Mouse (Mus musculus) midbrain, embryonic 15.5 days (tissue): ENCODE data around the gene Fgfr2. TPM values are rescaled to one million over a fixed set of nuclear protein-coding genes. Genes with fewer than 3 reads are reported as not detected.
A peak's percentile ranks its signal among the peaks of the same experiment; 100 is the strongest.

Experiments
- ATAC-seq: fragments of 200-750 bp; cut with Nextera tagmentation; replicated peaks from 2 replicates; pipeline ENCODE4 v1.8.0; 2017; ENCODE audit warnings: moderate TSS enrichment
- H3K27ac ChIP-seq: fragments of 300-500 bp; sonication (generic); 2 replicates; pipeline ENCODE4 v1.5.1; 2015; ENCODE audit warnings: mild to moderate bottlenecking, inconsistent platforms
- H3K27me3 ChIP-seq: fragments of 300-500 bp; sonication (generic); replicated peaks from 2 replicates; pipeline ENCODE4 v1.6.1; 2015; ENCODE audit warnings: inconsistent platforms
- H3K36me3 ChIP-seq: fragments of 300-500 bp; sonication (generic); replicated peaks from 2 replicates; pipeline ENCODE4 v1.6.1; 2015; ENCODE audit warnings: inconsistent platforms
- H3K4me1 ChIP-seq: fragments of 300-500 bp; sonication (generic); 2 replicates; pipeline ENCODE4 v1.6.1; 2015; ENCODE audit warnings: inconsistent platforms
- H3K4me2 ChIP-seq: fragments of 300-500 bp; sonication (generic); 2 replicates; pipeline ENCODE4 v1.6.1; 2015; ENCODE audit warnings: inconsistent platforms, mild to moderate bottlenecking, moderate library complexity
- H3K4me3 ChIP-seq: fragments of 300-500 bp; sonication (generic); 2 replicates; pipeline ENCODE4 v1.5.1; 2015; ENCODE audit warnings: mild to moderate bottlenecking, inconsistent platforms
- H3K9ac ChIP-seq: fragments of 300-500 bp; sonication (generic); 2 replicates; pipeline ENCODE4 v1.6.1; 2015; ENCODE audit warnings: mild to moderate bottlenecking, inconsistent platforms
- H3K9me3 ChIP-seq: fragments of 300-500 bp; sonication (generic); 2 replicates; pipeline ENCODE4 v1.6.1; 2016; ENCODE audit warnings: inconsistent platforms
- whole genome bisulfite sequencing: fragments of 180-500 bp; shearing (Covaris S2); methylation state at CpG from one replicate; pipeline ENCODE4 v1.1.7; 2015; ENCODE audit warnings: mixed read lengths; 5-methylcytosine and 5-hydroxymethylcytosine counted together
- polyA plus RNA-seq: library from polyadenylated mRNA; unstranded; fragments of >200 nt; fragmentation: Nextera tagmentation; extraction: Ambion mirVana; gene quantifications from 2 replicates; pipeline ENCODE4 v1.2.1, GENCODE M21; 2015

Fgfr2 gene
- polyA plus RNA-seq, 1 experiment from 2014 or later, result 23.3 TPM

DNA sequence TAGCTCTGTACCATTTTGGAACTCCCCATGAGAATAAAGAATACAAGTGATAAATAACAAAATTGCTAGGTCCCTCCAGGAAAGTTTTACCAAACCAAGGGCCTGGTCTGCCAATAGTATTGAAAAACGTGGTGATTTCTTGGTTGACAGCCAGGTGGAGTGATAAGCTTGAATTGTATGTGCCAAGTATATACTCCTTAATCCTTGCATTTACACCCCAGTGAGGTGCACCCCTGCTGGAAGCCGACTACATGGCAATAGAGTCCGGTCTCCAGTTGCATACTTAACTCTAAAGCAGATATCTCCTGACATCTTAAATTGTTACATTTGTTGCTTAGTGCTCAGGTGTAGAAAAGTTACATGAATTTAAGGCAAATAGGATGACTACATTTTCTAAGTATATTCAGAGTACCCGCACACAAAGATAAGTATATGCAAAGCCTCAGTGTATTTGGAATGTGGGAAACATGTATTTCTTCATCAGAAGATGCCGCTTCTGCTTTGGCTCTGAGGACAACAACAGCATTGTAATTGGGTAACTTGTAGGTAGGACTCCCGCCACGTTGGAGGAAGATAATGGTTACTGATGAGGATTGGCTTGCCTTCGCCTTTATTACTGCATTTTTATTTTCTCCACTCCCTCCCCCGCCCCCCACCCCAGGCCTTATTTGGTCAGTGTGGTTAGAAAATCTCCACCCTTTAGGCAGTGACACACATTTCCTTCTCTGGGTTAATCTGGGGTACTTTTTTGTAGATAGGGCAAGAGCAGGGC is 1751.1 kb downstream of the Fgfr2 start:
- peak overlapping the region; percentile 81 for H3K4me3 ChIP-seq
- peak overlapping the region; percentile 72 for H3K4me2 ChIP-seq
- WGBS, result 73% methylated on average over 9 of the region's 9 CpGs
- no peaks in the 10 kb centered on the region for H3K27me3 ChIP-seq
- H3K9me3 ChIP-seq, result no peaks in the 10 kb centered on the region
- H3K27ac ChIP-seq, result no peak overlapping the region
- peaks cover 6% of the 10 kb centered on the region for H3K4me1 ChIP-seq
- 0 out of 2 replicates have a peak, but pooled peaks cover 3% of the 10 kb centered on the region for H3K36me3 ChIP-seq
- H3K9ac ChIP-seq, result peak overlapping the region; percentile 92; the same call in 1 of the 2 replicates
- ATAC-seq, result no peak

- Histone ChIP-seq H3K4me3 (peak overlapping the region; percentile 81), H3K27ac (peak overlapping the region; percentile 91), H3K4me1 (peaks cover 6% of the 10 kb centered on the region), H3K27me3 (0 out of 2 replicates have a peak, but pooled peaks cover under 1% of the 10 kb centered on the region), H3K9ac (peak overlapping the region; percentile 92), H3K4me2 (peak overlapping the region; percentile 72), H3K9me3 (no peaks in the 10 kb centered on the region), H3K36me3 (0 out of 2 replicates have a peak, but pooled peaks cover 3% of the 10 kb centered on the region)
- ATAC-seq, result peak; percentile 66
- WGBS, result 6% methylated on average over 9 of the region's 9 CpGs
These were observed 1751.7 kb downstream of the Fgfr2 start for GRCm38 (mm10) chr7:131371470-131371860.

DNA sequence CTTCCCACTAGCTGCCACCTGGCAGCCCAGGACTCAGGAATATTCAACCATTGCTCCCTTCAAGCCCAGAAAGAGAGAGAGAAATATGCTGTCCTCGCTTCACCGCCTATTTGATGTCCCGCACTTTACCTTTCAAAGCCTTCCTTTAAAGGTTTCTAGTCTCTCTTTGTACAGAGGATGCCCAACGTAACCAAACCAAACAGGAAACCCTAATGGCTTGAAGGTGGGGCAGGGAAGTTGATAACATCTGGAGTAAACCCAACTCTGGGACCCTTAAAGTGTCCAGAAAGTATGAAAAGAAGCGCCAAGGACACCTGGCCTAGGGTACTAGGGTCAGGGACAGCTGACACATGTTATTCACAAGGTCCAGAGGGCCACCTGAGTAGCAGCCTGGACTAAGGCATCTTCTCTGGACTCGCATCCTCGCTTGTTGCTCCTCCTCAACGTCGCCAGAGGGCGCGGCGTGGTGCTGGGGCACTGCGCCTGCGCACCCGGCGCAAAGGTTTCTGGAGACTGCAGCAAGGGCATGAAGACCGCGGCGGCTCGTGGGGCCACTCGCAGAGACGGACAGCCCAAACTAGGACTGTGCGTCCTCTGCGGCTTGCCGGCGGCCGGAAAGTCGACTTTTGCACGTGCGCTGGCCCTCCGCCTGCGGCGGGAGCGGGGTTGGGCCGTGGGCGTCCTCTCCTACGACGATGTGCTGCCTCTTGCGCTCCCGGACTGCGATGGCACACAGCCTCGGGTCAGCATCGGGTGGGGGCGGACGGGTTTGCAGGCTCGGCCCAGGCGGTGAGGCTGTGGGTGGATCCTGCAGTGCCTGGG is 1752.3 kb downstream of the Fgfr2 start, which contains the start of gene Pstk:
Pstk (plus strand) TSS at position 494 of the 822 bp plus-strand sequence.
- H3K27me3 ChIP-seq, result 0 out of 2 replicates have a peak, but pooled peaks cover 2% of the 10 kb centered on the region
- ATAC-seq, result peak; percentile 95
- H3K4me3 ChIP-seq, result peak within 1 kb of the TSS; percentile 81
- peak within 1 kb of the TSS; percentile 72 for H3K4me2 ChIP-seq
- WGBS, result 4% methylated on average over 47 of the region's 47 CpGs
- peak within 1 kb of the TSS; percentile 91 for H3K27ac ChIP-seq
- peak within 1 kb of the TSS; percentile 92 for H3K9ac ChIP-seq
- H3K36me3 ChIP-seq, result 0 out of 2 replicates have a peak, but pooled peaks cover 3% of the 10 kb centered on the region
- H3K4me1 ChIP-seq, result peaks cover 6% of the 10 kb centered on the region
- no peaks in the 10 kb centered on the region for H3K9me3 ChIP-seq

- Histone ChIP-seq H3K9me3 (no peaks in the 10 kb centered on the region), H3K4me2 (no peak overlapping the region), H3K9ac (no peak overlapping the region), H3K36me3 (no peaks in the 10 kb centered on the region), H3K27ac (no peak overlapping the region), H3K4me1 (peaks cover 17% of the 10 kb centered on the region), H3K4me3 (no peak overlapping the region), H3K27me3 (0 out of 2 replicates have a peak, but pooled peaks cover 2% of the 10 kb centered on the region)
- WGBS, result 96% methylated on average over 8 of the region's 8 CpGs
- ATAC-seq, result no peak
These were observed 1759.0 kb downstream of the Fgfr2 start for GRCm38 (mm10) chr7:131364131-131364530.

DNA sequence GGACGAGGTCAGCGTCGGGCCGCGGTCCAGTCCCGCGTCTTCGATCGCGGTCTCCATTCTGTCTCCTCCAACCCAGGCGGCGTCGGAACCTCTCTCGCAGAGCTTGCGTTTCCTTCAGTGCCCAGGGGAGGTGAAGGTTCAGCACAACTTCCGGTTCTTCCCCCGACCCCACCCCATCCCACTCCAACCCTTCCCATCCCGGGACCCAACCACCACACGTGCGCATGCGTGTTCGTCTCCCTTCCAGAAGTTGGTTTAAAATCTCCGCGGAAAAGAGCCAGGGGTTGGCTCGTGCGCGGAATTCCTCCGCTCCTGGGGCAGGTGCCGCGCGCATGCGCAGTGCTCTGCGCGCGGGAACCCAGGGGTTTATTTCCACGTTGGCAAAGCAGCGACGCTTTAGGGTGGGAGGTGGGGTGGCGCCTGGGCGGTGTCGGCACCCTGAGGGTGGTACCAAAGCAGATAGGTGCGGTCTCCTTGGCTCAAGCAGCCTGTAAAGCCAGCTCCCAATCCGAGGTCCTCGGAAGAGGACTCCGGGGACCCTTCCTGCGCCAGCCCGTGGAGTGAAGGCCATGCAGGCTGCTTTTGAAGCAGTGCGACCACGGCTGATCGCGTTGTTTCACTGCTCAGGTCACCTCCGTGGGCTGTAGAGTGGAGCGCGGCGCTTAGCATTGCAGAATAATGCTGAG is 1760.4 kb downstream of the Fgfr2 start, which contains the start of gene 2310057M21Rik:
2310057M21Rik (minus strand) TSS at position 145 of the 686 bp plus-strand sequence.
- H3K36me3 ChIP-seq, result 0 out of 2 replicates have a peak, but pooled peaks cover 2% of the 10 kb centered on the region
- H3K9me3 ChIP-seq, result no peaks in the 10 kb centered on the region
- peak; percentile 97 for ATAC-seq
- H3K4me3 ChIP-seq, result peak within 1 kb of the TSS; percentile 77
- WGBS, result under 1% methylated on average over 55 of the region's 55 CpGs
- H3K4me1 ChIP-seq, result peaks cover 17% of the 10 kb centered on the region
- peak within 1 kb of the TSS; percentile 91 for H3K9ac ChIP-seq
- 0 out of 2 replicates have a peak, but pooled peaks cover 2% of the 10 kb centered on the region for H3K27me3 ChIP-seq
- H3K4me2 ChIP-seq, result peak within 1 kb of the TSS; percentile 91
- peak within 1 kb of the TSS; percentile 89 for H3K27ac ChIP-seq

DNA sequence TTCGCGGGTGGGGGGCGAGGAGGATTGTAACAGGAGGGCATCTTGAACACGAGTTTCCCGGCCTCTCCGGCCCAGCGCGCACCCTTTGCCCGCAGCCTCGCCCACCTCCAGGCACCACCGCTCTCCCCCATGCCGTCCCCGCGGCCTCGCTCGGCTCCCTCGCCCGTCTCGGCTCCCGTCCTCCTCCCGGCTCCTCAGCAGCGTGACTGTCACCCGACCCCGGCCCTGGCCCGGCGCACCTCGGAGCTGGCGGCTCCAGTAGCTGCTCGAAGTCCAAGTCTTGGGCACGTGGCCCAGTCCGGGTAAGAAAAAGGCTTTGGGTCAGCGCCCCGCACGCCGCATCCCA is 1760.9 kb downstream of the Fgfr2 start:
- Histone ChIP-seq H3K27me3 (0 out of 2 replicates have a peak, but pooled peaks cover 2% of the 10 kb centered on the region), H3K4me2 (peak overlapping the region; percentile 91), H3K9me3 (no peaks in the 10 kb centered on the region), H3K36me3 (0 out of 2 replicates have a peak, but pooled peaks cover 5% of the 10 kb centered on the region), H3K27ac (peak overlapping the region; percentile 89), H3K9ac (peak overlapping the region; percentile 91), H3K4me1 (peaks cover 17% of the 10 kb centered on the region), H3K4me3 (peak overlapping the region; percentile 77)
- peak; percentile 89 for ATAC-seq
- under 1% methylated on average over 35 of the region's 35 CpGs for WGBS

DNA sequence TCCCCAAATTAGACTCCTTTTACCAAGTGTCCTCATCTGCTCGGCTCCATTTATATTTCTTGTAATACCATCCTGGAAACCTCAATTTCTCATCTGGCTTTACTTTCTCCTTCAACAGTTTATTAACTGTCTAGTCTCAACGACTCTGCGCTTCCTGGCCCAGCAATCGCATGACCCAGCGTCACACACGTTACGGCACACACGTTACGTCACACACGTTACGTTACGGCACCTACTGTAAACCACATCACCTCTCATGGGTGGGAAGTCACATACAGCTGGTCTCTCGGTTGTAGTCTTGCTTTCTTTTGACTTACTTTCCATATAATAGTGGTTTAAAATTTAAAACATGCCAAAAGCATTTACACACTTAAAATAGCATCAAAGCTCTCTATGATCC is 1767.0 kb downstream of the Fgfr2 start:
- ATAC-seq, result no peak
- Histone ChIP-seq H3K9me3 (no peaks in the 10 kb centered on the region), H3K4me2 (no peak overlapping the region), H3K4me3 (no peak overlapping the region), H3K9ac (no peak overlapping the region), H3K4me1 (peaks cover 3% of the 10 kb centered on the region), H3K36me3 (peaks cover 22% of the 10 kb centered on the region), H3K27me3 (no peaks in the 10 kb centered on the region), H3K27ac (no peak overlapping the region)
- 98% methylated on average over 13 of the region's 13 CpGs for WGBS

GRCm38 (mm10) chr7:131345856-131346541 is 1777.2 kb downstream of the Fgfr2 start:
- Histone ChIP-seq H3K36me3 (peaks cover 25% of the 10 kb centered on the region), H3K9ac (no peak overlapping the region), H3K4me2 (no peak overlapping the region), H3K27ac (no peak overlapping the region), H3K4me3 (no peak overlapping the region), H3K27me3 (no peaks in the 10 kb centered on the region), H3K4me1 (no peaks in the 10 kb centered on the region), H3K9me3 (no peaks in the 10 kb centered on the region)
- ATAC-seq, result no peak
- 74% methylated on average over 7 of the region's 7 CpGs for WGBS

DNA sequence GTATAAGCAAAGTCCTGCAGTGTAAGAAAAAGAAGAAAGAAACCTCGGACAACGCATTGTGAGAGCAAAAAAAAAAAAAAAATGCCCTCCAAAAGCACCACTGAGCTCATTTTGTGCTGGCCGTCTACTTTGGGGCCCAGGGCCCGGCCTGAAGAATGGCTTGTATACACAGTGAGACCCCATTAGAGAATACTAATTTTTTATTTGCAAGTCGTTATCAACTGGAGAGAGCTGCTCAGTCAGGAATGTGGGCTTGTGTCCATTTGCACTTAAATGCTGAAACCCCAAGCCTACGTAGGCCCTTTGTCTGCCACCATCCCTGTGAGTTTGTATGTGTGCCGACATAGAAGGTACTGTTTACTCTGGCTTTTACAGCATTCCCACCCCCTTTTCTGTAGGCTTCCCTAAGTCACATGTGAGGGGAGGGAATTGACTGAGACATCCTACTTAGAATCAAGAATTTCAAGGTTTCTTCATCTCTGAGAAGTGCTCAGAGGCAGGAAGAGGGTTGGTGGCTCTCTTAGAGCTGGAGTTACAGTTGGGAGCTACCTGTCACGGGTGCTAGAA is 1785.6 kb downstream of the Fgfr2 start:
- Histone ChIP-seq H3K27me3 (no peaks in the 10 kb centered on the region), H3K9me3 (no peaks in the 10 kb centered on the region), H3K4me1 (no peaks in the 10 kb centered on the region), H3K4me3 (no peak overlapping the region), H3K9ac (no peak overlapping the region), H3K36me3 (0 out of 2 replicates have a peak, but pooled peaks cover 5% of the 10 kb centered on the region), H3K4me2 (no peak overlapping the region), H3K27ac (no peak overlapping the region)
- no peak for ATAC-seq
- WGBS, result 33% methylated on average over 8 of the region's 8 CpGs

DNA sequence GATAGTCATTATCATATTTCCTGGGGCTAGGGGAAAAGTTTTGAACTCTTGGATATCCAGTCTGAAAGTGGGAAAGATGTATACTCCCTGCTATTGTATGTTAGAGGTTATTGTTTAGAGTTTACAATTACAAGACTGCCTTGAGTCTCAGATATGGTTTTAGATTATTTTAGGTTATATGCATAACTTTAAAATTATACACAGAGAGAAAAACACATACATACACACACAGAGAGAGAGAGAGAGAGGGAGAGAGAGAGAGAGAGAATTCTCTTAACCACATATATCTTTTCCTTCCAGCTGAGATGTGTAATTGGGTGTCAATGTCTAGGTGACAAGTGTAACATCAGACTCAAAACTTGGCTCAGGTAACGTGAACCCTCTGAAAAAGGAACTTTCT is 1789.6 kb downstream of the Fgfr2 start, which contains the start of gene Fam24a:
Fam24a (plus strand) TSS at position 301 of the 400 bp plus-strand sequence.
- no peaks in the 10 kb centered on the region for H3K4me1 ChIP-seq
- H3K9ac ChIP-seq, result no peak within 1 kb of the TSS
- no peak within 1 kb of the TSS for H3K4me3 ChIP-seq
- H3K36me3 ChIP-seq, result no peaks in the 10 kb centered on the region
- no peak within 1 kb of the TSS for H3K4me2 ChIP-seq
- H3K27ac ChIP-seq, result no peak within 1 kb of the TSS
- no peaks in the 10 kb centered on the region for H3K27me3 ChIP-seq
- ATAC-seq, result no peak
- no peaks in the 10 kb centered on the region for H3K9me3 ChIP-seq
- WGBS, result 41% methylated on average over 1 of the region's 1 CpGs

DNA sequence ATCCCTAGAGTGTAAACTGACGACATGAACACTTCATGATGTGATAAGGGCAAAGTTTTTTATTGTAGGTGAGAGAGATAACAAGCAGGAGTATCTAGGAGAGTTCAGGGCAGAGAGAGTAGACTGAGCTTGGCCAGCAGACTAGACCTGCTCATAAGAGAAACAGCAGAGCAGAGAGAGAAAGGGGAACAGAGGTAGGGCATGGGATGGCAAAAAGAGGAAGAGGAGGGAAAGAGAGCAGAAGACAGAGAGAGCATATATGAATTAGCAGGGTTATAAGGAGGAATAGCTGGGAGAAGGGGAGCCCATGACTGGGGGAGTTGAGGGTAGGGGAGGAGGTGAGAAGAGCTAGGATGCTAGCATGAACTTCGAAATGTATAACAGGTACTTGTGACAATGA is 1791.5 kb downstream of the Fgfr2 start:
- H3K9me3 ChIP-seq, result no peaks in the 10 kb centered on the region
- no peak overlapping the region for H3K4me3 ChIP-seq
- 82% methylated on average over 2 of the region's 2 CpGs for WGBS
- no peaks in the 10 kb centered on the region for H3K4me1 ChIP-seq
- H3K27ac ChIP-seq, result no peak overlapping the region
- H3K27me3 ChIP-seq, result no peaks in the 10 kb centered on the region
- H3K4me2 ChIP-seq, result no peak overlapping the region
- no peak for ATAC-seq
- no peak overlapping the region for H3K9ac ChIP-seq
- H3K36me3 ChIP-seq, result no peaks in the 10 kb centered on the region
